Mouse (Mus musculus) cortical plate, adult 2 months (tissue): ENCODE measurements at regions not wholly inside any gene's neighbourhood (a gene's known extent, or its start where the extent isn't known, plus 50 kb on each side); places are given as distances from the start of the nearest gene placed in this dataset.

Experiments
- H3K27ac ChIP-seq: fragments of 200-500 bp; 2 replicates; pipeline ENCODE4 v1.5.1; 2012; ENCODE audit warnings: low read length, control low read depth, inconsistent platforms; ENCODE audit not compliant: insufficient read depth
- H3K4me1 ChIP-seq: fragments of 200-500 bp; 2 replicates; pipeline ENCODE4 v1.6.1; 2011; ENCODE audit warnings: low read length; ENCODE audit not compliant: control insufficient read depth, insufficient read depth
- H3K4me3 ChIP-seq: fragments of 200-500 bp; 2 replicates; pipeline ENCODE4 v1.5.1; 2011; ENCODE audit warnings: mild to moderate bottlenecking, low read length, control low read depth; ENCODE audit not compliant: insufficient read depth
- CTCF ChIP-seq: fragments of 200-500 bp; IDR thresholded peaks from 2 replicates; pipeline ENCODE4 v1.5.1; 2011; ENCODE audit warnings: mild to moderate bottlenecking, control low read depth, low read length; ENCODE audit not compliant: insufficient read depth; ENCODE audit errors: extremely low read depth
- POLR2A ChIP-seq: fragments of 200-500 bp; IDR thresholded peaks from 2 replicates; pipeline ENCODE4 v1.6.1; 2011; ENCODE audit warnings: mild to moderate bottlenecking, low read length, control low read depth; ENCODE audit not compliant: insufficient read depth; ENCODE audit errors: extremely low read depth

DNA sequence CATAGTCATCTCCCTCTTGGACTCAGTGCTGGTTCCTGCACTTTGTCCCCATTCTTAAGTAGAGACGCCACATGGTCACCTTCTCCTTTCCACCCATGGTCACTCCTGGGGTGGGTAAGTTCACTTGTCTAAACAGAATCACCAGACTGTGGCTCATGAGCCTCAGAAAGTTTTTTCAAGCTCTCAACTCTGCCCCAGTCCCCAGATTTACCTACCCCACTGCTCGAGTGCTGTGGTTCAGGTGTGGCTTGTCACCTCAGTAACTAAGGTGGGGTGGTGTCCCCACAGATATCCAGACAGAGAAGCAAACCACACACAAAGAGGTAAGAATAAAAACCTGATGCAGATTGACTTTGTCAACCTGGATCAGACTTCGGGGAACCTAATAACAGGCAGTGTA lies 87.6 kb downstream of the Rpl10-ps3 start:
- no peaks in the 10 kb centered on the region for H3K4me1 ChIP-seq
- no peak overlapping the region for H3K27ac ChIP-seq
- TF ChIP-seq POLR2A (no peak), CTCF (no peak)
- H3K4me3 ChIP-seq: no peak overlapping the region

DNA sequence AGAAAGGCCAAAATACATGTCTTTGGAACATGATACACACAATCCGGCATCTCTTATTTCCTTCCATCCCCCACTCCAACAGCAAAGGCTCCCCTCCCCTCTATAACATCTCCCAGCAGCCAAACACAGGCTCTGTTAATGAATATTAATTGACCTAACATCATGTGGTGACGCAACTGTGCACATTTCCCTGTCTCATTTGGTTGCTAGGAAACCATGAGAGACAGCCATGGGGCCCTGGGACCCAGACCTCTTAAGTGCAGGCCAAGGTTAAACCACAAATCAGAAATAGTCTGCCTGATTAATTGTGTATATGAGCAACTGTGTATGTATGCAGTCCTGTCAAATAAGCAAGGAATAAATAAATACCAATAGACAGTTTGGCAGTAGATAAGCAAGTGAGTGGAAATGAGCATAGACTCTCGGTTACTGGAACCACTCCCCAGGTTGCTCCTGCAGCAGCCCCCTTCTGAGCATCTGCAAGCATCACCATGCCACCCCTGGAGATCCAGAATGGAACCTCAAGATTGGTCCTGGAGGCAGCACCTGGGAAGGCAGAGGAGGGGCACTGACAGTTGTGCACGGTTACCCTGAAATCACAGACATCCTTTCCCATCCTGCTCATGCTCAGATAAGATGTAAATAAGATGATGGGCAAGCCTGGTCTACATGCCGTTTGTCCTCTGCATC lies 99.6 kb downstream of the Rpl10-ps3 start:
- Histone ChIP-seq H3K4me1 (no peaks in the 10 kb centered on the region; the same call in none of the 2 replicates), H3K4me3 (no peak overlapping the region), H3K27ac (no peak overlapping the region)
- TF ChIP-seq CTCF (no peak), POLR2A (no peak)

DNA sequence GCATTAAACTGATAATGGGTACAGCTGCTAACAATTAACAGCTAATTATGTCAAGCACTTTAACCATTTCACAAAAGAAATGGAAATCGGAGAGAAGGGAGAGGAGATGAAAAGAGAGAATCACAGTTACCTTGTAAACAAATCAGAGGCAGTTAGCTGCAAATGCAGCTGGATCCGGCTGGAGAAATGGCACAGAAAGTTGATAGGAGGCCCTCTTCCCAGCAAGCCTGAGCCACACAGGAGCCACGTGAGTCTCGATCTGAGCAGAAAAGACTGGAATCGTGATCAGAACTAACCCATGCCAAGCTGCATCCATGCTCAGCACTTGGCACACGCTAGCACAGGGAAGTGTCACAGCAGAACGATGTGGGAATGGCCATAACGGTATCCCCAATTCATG lies 103.8 kb downstream of the Rpl10-ps3 start:
- H3K27ac ChIP-seq: no peak overlapping the region
- TF ChIP-seq POLR2A: no peak
- TF ChIP-seq CTCF: no peak

DNA sequence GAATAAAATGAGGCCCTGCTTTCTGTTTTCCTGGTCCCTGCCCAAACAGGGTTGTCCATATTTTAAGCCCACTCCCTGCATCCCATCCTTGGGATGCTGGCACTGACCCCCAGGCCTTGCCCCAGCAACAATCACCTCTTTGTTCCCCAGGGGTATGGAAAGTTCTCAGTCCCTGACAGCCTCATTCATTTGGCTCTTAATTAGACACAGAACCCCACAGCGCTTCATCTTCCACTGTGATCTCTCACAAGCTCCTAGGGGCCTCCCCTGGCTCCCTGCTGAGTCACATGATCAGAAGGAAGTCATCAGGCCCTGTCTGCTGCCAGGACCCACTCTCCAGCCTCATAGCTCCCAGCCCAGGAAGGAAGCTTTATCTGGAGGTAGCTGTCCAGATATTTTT lies 108.9 kb downstream of the Rpl10-ps3 start:
- TF ChIP-seq CTCF (no peak), POLR2A (no peak)
- Histone ChIP-seq H3K27ac (no peak overlapping the region), H3K4me3 (no peak overlapping the region), H3K4me1 (no peaks in the 10 kb centered on the region)

More for the DNA sequence above, 103.8 kb downstream of the Rpl10-ps3 start:
- no peak overlapping the region for H3K4me3 ChIP-seq
- H3K4me1 ChIP-seq: no peaks in the 10 kb centered on the region; the same call in none of the 2 replicates

DNA sequence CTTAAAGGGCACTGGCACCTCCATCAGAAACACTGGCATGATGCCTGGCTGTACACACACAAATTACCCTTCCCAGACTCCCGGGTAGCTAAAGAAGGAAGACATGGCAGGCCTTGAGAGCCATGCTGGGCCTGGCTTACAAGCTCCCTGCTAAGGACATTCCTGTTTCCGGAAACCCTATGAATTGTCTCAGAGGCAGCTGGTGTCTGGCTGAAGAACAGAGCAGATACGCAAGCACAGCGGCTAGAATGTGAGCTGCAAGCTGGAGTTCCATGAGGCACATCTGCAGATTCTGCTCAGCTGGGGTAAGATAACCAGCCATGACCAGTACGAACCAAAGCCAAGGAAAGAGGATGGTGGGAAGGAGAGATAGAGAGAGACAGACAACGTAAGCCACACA lies 110.1 kb downstream of the Rpl10-ps3 start:
- no peak overlapping the region for H3K4me3 ChIP-seq
- H3K27ac ChIP-seq: no peak overlapping the region
- H3K4me1 ChIP-seq: no peaks in the 10 kb centered on the region
- TF ChIP-seq POLR2A: no peak
- no peak for TF ChIP-seq CTCF

DNA sequence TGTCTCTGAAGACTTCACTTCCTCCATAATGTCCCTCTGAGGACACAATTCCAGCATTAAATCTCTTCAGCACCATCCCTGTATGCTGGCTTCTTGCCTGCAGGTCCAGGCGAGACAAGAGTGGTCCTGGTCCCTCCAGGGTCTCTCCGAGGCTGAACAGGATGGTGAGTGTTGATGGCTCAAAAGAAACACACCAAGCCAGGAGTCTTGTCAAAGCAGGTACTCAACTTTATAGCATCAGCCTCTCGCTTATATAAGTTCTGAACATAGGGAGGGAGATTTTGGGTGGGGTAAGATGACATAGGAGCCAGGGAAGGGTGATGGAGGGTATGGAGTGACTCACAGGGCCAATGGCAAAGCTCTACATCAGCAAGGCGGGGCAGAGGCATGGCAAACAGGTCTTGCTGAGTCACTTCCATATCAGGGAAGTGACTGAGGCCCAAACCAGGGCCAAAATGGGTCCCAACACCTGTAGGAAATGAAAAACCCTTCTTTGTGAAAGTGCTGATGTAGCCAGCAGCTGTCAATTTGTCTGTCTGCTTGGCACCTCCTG lies 111.7 kb downstream of the Rpl10-ps3 start:
- Histone ChIP-seq H3K27ac (no peak overlapping the region), H3K4me1 (no peaks in the 10 kb centered on the region), H3K4me3 (no peak overlapping the region)
- TF ChIP-seq POLR2A (no peak), CTCF (no peak)

DNA sequence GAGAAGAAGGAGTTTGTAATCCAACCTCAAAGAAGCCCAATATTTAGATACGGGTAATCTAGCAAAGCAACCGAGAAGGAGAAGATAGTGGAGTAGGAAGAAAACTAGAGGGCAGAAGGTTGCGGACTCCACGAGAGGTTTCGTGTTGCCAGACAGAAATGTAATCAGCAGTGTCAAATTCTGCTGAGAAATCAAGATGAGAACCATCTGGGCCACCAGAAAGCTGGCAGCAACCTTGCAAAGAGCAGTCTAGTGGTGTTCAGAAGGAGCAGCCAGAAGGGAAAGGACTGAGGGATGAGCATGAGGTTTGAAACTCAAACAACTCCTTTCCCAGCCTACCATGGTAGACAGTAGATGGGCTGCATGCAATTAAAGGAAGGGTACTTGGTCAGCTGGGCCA lies 134.3 kb downstream of the Rpl10-ps3 start:
- Histone ChIP-seq H3K4me3 (no peak overlapping the region), H3K27ac (no peak overlapping the region), H3K4me1 (no peaks in the 10 kb centered on the region)
- no peak for TF ChIP-seq POLR2A
- TF ChIP-seq CTCF: no peak

DNA sequence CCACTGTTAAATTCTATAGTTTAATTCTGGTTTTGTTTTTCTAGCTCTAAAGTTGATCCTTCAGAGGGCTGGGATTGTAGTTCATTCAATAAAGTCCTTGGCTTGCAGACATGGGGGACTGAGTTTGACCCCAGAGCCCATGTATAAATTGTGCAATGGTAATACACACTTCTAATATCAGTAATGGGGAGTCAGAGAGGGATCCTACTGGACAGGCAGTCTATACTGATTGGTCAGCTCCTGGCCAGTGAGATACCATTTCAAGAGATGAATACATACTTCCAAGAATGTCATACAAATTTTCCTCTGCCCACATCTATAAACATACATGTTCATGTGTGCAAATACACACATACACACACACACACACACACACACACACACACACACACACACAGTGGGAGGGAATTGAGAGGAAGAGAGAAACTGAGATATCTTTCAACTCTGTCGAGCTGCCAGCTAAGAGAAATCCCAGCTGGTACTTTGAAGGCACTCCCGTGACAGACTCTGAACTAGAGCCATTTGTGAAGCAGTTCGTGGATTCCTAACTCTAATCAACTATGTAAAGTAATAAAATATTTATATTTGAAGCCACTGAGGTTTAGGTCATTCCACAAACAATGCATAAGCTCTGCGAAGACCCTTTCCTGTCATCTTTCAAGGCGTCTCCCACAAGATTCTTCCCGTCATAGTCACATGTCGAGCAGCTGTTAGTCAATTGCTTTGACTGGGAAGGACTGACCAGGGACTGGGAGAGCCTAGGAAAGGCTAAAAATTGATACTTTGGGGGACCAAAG lies 145.1 kb downstream of the Rpl10-ps3 start:
- Histone ChIP-seq H3K27ac (no peak overlapping the region), H3K4me3 (no peak overlapping the region), H3K4me1 (no peaks in the 10 kb centered on the region)
- TF ChIP-seq POLR2A: no peak
- no peak for TF ChIP-seq CTCF

DNA sequence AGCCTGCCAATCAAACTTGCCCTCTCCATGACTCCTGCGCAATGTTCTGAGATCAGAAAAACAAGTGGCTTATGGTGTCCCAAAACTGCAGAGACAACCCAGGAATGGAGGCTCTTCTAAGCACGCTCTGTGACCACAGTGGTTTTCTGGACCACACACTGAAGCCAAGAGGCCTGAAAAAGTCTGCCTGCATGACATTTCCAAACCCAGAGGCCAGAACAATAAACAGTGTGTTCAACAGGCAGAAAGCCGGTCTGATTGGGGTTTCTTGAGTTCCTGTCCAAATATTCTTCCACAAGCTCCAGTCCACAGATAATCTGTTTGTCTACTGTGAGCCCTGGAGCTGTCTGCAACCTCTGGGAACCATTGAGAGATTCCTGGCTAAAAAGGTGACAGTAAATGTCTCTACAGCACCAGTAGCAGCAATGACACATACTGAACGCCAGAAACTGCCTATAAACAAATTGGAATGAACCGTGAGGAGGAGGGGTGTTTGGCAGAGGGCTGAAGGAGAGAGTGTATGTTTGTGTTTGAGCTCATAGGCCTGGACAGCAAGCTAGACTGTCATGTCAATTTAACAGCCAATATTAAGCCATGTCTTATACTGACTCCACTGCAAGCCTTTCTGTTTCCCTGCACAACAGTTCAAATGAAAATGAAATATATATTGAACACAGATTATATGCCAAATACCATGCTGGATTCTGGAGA lies 152.2 kb downstream of the Rpl10-ps3 start:
- TF ChIP-seq CTCF (no peak), POLR2A (no peak)
- Histone ChIP-seq H3K4me1 (no peaks in the 10 kb centered on the region), H3K27ac (no peak overlapping the region), H3K4me3 (no peak overlapping the region)
